Mouse (Mus musculus) natural killer cell, adult 2 months (primary cell): ENCODE data around the gene Nfyc.
A peak's percentile ranks its signal among the peaks of the same experiment; 100 is the strongest.

Experiments
- DNase-seq, 2 experiments: peaks; one replicate each; pipeline ENCODE4 v3.0.0; 2022; ENCODE audit warnings: low spot score in 2 of 2

The Nfyc gene

GRCm38 (mm10) chr4:120825577-120826326, 5.6 kb downstream of the Nfyc start:
- peak; percentile 95 to 96 for DNase-seq

GRCm38 (mm10) chr4:120825100-120825553, 6.2 kb downstream of the Nfyc start:
- DNase-seq = peak; percentile 87 to 90

GRCm38 (mm10) chr4:120822191-120822911, 9.0 kb downstream of the Nfyc start:
- no peak for DNase-seq

- no peak for DNase-seq
Measured at GRCm38 (mm10) chr4:120819871-120820270, 11.5 kb downstream of the Nfyc start.

- DNase-seq = no peak
Measured at GRCm38 (mm10) chr4:120819296-120819695, 12.1 kb downstream of the Nfyc start.

GRCm38 (mm10) chr4:120817951-120818350, 13.4 kb downstream of the Nfyc start:
- DNase-seq = no peak

- DNase-seq = no peak
Measured at GRCm38 (mm10) chr4:120817002-120817774, 14.2 kb downstream of the Nfyc start.

- peak; percentile 77 for DNase-seq
Measured at GRCm38 (mm10) chr4:120815622-120816334, 15.6 kb downstream of the Nfyc start.

- no peak for DNase-seq
Measured at GRCm38 (mm10) chr4:120815163-120815562, 16.2 kb downstream of the Nfyc start.

- DNase-seq = no peak
Measured at GRCm38 (mm10) chr4:120814171-120814570, 17.2 kb downstream of the Nfyc start.

GRCm38 (mm10) chr4:120813762-120814161, 17.6 kb downstream of the Nfyc start:
- DNase-seq = no peak

GRCm38 (mm10) chr4:120805816-120806215, 25.6 kb downstream of the Nfyc start:
- DNase-seq = no peak

- DNase-seq = peak; percentile 27 to 42
Measured at GRCm38 (mm10) chr4:120801446-120801845, 29.9 kb downstream of the Nfyc start.

GRCm38 (mm10) chr4:120800691-120801090, 30.7 kb downstream of the Nfyc start:
- DNase-seq = no peak

- DNase-seq = no peak
Measured at GRCm38 (mm10) chr4:120799680-120800166, 31.6 kb downstream of the Nfyc start.

- DNase-seq = peak in 1 of 2 experiments; percentile 3
Measured at GRCm38 (mm10) chr4:120797985-120798725, 33.2 kb downstream of the Nfyc start.

GRCm38 (mm10) chr4:120796687-120797086, 34.7 kb downstream of the Nfyc start:
- no peak for DNase-seq

GRCm38 (mm10) chr4:120795646-120796045, 35.7 kb downstream of the Nfyc start:
- DNase-seq = no peak

- no peak for DNase-seq
Measured at GRCm38 (mm10) chr4:120792918-120793317, 38.5 kb downstream of the Nfyc start.

GRCm38 (mm10) chr4:120790027-120790426, 41.3 kb downstream of the Nfyc start:
- DNase-seq = no peak

GRCm38 (mm10) chr4:120755801-120756200, 75.6 kb downstream of the Nfyc start:
- no peak for DNase-seq
